Mouse (Mus musculus): Measurements from ENCODE around the gene Fstl3. TPM values are rescaled to one million over a fixed set of nuclear protein-coding genes. Genes with fewer than 3 reads are reported as not detected.

The Fstl3 gene
- total and polyA plus RNA-seq, 3 experiments: 0.05 to 0.22 TPM; not detected in 1

DNA sequence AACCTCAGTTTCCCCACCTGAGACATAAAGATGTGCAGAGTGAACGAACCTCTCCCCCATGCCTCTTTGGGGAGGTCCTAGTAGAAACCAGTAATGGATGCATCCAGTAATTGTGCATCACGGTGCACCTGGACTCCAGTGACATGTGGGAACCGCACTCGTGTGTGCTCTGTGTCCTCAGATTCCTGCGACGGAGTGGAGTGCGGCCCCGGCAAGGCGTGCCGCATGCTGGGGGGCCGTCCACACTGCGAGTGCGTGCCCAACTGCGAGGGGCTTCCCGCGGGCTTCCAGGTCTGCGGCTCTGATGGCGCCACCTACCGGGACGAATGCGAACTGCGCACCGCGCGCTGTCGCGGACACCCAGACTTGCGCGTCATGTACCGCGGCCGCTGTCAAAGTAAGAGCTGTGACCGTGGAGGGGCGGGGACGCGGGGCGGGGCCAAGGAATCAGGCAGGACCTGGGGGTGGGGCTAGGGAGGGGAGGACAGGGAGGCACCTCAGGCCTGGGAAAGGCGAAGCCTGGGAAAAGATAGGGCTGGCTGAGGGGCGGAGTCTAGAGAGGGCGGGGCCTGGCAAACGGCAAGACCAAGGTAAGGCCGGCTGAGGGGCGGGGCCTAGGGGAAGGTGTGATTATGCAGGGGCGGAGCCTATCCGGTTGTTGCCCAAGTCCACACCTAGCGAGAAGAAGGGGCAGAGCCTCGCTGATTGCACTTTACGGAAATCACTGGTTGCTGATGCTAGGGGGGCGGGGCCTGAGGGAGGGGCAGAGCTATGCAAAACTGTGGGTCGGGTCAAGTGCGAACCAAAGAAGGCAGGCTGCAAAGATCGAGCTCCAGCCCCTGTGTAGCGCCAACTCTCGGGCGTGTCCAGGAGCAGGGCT is 3.0 kb downstream of the Fstl3 start:
- H3K4me1 ChIP-seq (ENCODE audit: insufficient read depth, low read depth, low read length): peaks cover 23% of the 10 kb centered on the region
- H3K4me3 ChIP-seq (ENCODE audit: low read depth, low read length): peak overlapping the region; percentile 70
- DNase-seq (ENCODE audit: low spot score): peak; percentile 81
- TF ChIP-seq CTCF (IDR thresholded peaks at IDR 0.05; ENCODE audit: low read depth, low read length) (peak; percentile 54), POLR2AphosphoS5 (IDR thresholded peaks at IDR 0.05; ENCODE audit: insufficient replicate concordance, low read depth, low read length) (no peak)
- peaks cover 56% of the 10 kb centered on the region for H3K27me3 ChIP-seq (ENCODE audit: insufficient read depth, low read length)
- H3K9me3 ChIP-seq (replicated peaks): peaks cover 4% of the 10 kb centered on the region
- peak; percentile 76 for ATAC-seq (ENCODE audit: extremely low read depth, insufficient number of reproducible peaks, low FRiP score, poor library complexity, severe bottlenecking)
- H3K36me3 ChIP-seq (replicated peaks): no peaks in the 10 kb centered on the region

DNA sequence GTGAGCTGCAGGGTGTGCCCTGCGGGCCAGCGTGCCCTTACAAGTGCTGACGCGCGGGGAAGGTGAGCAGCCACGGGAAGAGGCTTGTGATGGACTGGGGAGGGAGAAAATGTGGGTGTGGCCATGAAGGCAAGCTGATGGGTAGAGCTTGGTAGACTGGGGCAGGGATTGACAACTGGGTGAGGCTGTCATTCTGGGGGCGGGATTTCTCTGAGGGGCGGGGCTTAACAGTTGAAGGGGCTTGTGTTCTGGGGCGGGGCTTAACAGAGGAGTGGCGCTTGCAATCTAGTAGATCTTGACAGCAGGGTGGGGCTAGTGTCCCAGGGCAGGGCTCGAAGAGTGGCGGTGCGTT is 3.6 kb downstream of the Fstl3 start:
- TF ChIP-seq POLR2AphosphoS5 (IDR thresholded peaks at IDR 0.05; ENCODE audit: insufficient replicate concordance, low read depth, low read length) (no peak), GATA1 (IDR thresholded peaks at IDR 0.05; ENCODE audit: borderline replicate concordance, low read length) (no peak), CTCF (IDR thresholded peaks at IDR 0.05; ENCODE audit: low read depth, low read length) (no peak), TAL1 (conservative IDR thresholded peaks at IDR 0.05; ENCODE audit: low read depth, low read length) (no peak), GATA2 (IDR thresholded peaks at IDR 0.05; ENCODE audit: borderline replicate concordance, low read depth, low read length) (no peak)
- peaks cover 23% of the 10 kb centered on the region for H3K4me1 ChIP-seq (ENCODE audit: insufficient read depth, low read depth, low read length)
- DNase-seq (ENCODE audit: low spot score) (peak; percentile 70), ATAC-seq (ENCODE audit: extremely low read depth, insufficient number of reproducible peaks, low FRiP score, poor library complexity, severe bottlenecking) (no peak)
- no peaks in the 10 kb centered on the region for H3K36me3 ChIP-seq (replicated peaks)
- peaks cover 57% of the 10 kb centered on the region for H3K27me3 ChIP-seq (ENCODE audit: insufficient read depth, low read length)
- H3K9me3 ChIP-seq (replicated peaks): 0 out of 2 replicates have a peak, but pooled peaks cover 2% of the 10 kb centered on the region
- H3K4me3 ChIP-seq (ENCODE audit: low read depth, low read length): peak overlapping the region; percentile 70

DNA sequence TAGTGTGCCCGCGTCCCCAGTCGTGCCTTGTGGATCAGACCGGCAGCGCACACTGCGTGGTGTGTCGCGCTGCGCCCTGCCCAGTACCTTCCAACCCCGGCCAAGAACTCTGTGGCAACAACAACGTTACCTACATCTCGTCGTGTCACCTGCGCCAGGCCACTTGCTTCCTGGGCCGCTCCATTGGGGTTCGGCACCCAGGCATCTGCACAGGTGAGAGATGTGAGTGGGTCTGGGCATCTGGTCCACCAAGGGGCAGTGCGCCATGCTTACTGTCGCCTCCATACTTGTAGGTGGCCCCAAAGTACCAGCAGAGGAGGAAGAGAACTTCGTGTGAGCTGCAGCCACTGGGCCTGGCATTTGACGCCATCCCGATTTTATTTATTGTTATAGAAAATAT is 4.1 kb downstream of the Fstl3 start:
- DNase-seq (ENCODE audit: low spot score) (no peak), ATAC-seq (ENCODE audit: extremely low read depth, insufficient number of reproducible peaks, low FRiP score, poor library complexity, severe bottlenecking) (no peak)
- H3K4me1 ChIP-seq (ENCODE audit: insufficient read depth, low read depth, low read length): peaks cover 23% of the 10 kb centered on the region
- 0 out of 2 replicates have a peak, but pooled peaks cover 2% of the 10 kb centered on the region for H3K9me3 ChIP-seq (replicated peaks)
- peak overlapping the region; percentile 70; the same call in 1 of the 2 replicates for H3K4me3 ChIP-seq (ENCODE audit: low read depth, low read length)
- H3K27me3 ChIP-seq (ENCODE audit: insufficient read depth, low read length): peaks cover 59% of the 10 kb centered on the region
- no peak for TF ChIP-seq TAL1 (conservative IDR thresholded peaks at IDR 0.05; ENCODE audit: low read depth, low read length)
- no peak for TF ChIP-seq GATA2 (IDR thresholded peaks at IDR 0.05; ENCODE audit: borderline replicate concordance, low read depth, low read length)
- no peak for TF ChIP-seq POLR2AphosphoS5 (IDR thresholded peaks at IDR 0.05; ENCODE audit: insufficient replicate concordance, low read depth, low read length)
- TF ChIP-seq GATA1 (IDR thresholded peaks at IDR 0.05; ENCODE audit: borderline replicate concordance, low read length): no peak
- TF ChIP-seq CTCF (IDR thresholded peaks at IDR 0.05; ENCODE audit: low read depth, low read length): no peak
- no peaks in the 10 kb centered on the region for H3K36me3 ChIP-seq (replicated peaks)

DNA sequence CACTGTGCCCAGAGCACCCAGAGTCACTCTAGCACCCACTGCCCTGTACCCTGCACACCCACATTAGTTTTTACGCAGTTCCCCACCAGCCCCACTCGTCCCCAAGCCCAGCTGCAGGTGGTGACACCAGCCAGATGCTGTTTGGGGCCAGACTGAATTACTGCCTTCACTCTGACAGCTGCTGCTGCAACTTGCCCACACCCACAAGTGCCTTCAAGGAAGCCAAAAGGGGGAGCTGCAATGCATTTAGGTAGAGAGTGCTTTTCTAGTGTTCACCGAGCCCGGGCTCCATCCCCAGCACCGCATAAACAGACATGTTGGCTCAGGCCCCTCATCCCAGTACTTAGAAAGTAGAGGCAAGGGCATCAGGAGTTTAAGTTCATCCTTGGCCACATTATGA is 4.9 kb downstream of the Fstl3 start:
- peaks cover 23% of the 10 kb centered on the region for H3K4me1 ChIP-seq (ENCODE audit: insufficient read depth, low read depth, low read length)
- H3K9me3 ChIP-seq (replicated peaks): 0 out of 2 replicates have a peak, but pooled peaks cover 2% of the 10 kb centered on the region
- ATAC-seq (ENCODE audit: extremely low read depth, insufficient number of reproducible peaks, low FRiP score, poor library complexity, severe bottlenecking): no peak
- TF ChIP-seq GATA2 (IDR thresholded peaks at IDR 0.05; ENCODE audit: borderline replicate concordance, low read depth, low read length): no peak
- no peak for TF ChIP-seq TAL1 (conservative IDR thresholded peaks at IDR 0.05; ENCODE audit: low read depth, low read length)
- no peak for TF ChIP-seq GATA1 (IDR thresholded peaks at IDR 0.05; ENCODE audit: borderline replicate concordance, low read length)
- TF ChIP-seq CTCF (IDR thresholded peaks at IDR 0.05; ENCODE audit: low read depth, low read length): no peak
- no peak for TF ChIP-seq POLR2AphosphoS5 (IDR thresholded peaks at IDR 0.05; ENCODE audit: insufficient replicate concordance, low read depth, low read length)
- no peak overlapping the region for H3K4me3 ChIP-seq (ENCODE audit: low read depth, low read length)
- no peak for DNase-seq (ENCODE audit: low spot score)
- no peaks in the 10 kb centered on the region for H3K36me3 ChIP-seq (replicated peaks)
- peaks cover 52% of the 10 kb centered on the region for H3K27me3 ChIP-seq (ENCODE audit: insufficient read depth, low read length)

DNA sequence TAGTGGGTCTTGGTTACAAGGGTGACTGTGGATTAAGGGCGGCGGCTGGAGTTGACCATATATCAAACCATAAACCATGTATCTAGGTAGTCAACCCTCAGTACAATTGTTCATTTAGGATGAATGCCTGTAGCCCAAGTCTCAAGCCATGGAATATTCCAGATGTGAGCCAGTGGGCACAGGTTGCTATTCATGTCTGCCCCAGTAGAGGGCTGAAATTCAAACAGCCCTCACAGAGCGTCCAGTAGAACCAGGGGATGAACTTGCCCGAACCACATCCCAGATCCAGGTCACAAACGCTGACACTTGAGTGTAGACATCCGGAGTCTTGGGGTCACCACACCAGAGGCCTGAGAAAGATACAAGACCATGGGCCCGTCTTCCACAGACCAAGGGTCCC is 6.0 kb downstream of the Fstl3 start:
- ATAC-seq (ENCODE audit: extremely low read depth, insufficient number of reproducible peaks, low FRiP score, poor library complexity, severe bottlenecking) (no peak), DNase-seq (ENCODE audit: low spot score) (no peak)
- H3K9me3 ChIP-seq (replicated peaks): 0 out of 2 replicates have a peak, but pooled peaks cover 2% of the 10 kb centered on the region
- H3K4me1 ChIP-seq (ENCODE audit: insufficient read depth, low read depth, low read length): peaks cover 18% of the 10 kb centered on the region
- H3K27me3 ChIP-seq (ENCODE audit: insufficient read depth, low read length): peaks cover 47% of the 10 kb centered on the region
- no peak overlapping the region for H3K4me3 ChIP-seq (ENCODE audit: low read depth, low read length)
- no peak for TF ChIP-seq GATA1 (IDR thresholded peaks at IDR 0.05; ENCODE audit: borderline replicate concordance, low read length)
- TF ChIP-seq TAL1 (conservative IDR thresholded peaks at IDR 0.05; ENCODE audit: low read depth, low read length): no peak
- no peak for TF ChIP-seq POLR2AphosphoS5 (IDR thresholded peaks at IDR 0.05; ENCODE audit: insufficient replicate concordance, low read depth, low read length)
- no peak for TF ChIP-seq CTCF (IDR thresholded peaks at IDR 0.05; ENCODE audit: low read depth, low read length)
- no peak for TF ChIP-seq GATA2 (IDR thresholded peaks at IDR 0.05; ENCODE audit: borderline replicate concordance, low read depth, low read length)
- no peaks in the 10 kb centered on the region for H3K36me3 ChIP-seq (replicated peaks)

DNA sequence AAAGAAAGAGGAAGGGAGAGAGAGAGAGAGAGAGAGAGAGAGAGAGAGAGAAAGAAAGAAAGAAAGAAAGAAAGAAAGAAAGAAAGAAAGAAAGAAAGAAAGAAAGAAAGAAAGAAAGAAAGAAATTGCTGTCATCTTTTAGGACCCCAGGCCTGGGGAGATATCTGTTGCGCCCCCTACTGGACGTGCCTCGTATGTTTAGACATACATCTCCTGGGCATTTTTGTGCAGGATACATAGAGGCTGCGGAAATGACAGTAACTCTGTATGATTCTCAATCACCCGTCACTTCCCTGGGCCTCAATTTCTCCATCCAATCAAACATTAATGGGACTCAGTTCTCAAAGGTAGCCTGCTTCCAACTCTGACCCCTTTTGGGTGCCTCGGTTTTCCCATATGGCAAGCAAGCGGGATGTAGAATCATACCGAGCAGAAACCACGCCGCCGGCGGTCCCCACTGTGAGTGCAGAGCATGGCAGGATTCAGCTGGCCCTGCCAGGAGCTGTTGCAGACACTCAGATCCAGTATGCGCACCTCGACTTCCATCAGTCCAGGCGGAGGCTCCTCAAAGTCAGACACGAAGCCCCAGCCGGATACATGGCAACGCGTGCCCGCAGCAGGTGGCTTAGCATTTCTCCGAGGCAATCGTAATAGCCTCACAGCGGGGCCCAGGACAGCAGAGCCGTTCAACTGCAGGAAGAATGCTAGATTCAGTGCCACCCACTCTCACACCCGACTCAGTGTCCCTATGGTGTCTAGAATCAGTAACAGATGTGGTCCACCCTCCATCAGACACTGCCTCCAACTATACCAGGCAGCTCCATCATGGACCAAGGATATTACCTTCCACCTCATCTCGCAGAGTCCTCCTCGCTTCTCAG is 7.1 kb downstream of the Fstl3 start:
- H3K4me3 ChIP-seq (ENCODE audit: low read depth, low read length): no peak overlapping the region
- ATAC-seq (ENCODE audit: extremely low read depth, insufficient number of reproducible peaks, low FRiP score, poor library complexity, severe bottlenecking) (no peak), DNase-seq (ENCODE audit: low spot score) (no peak)
- H3K36me3 ChIP-seq (replicated peaks): no peaks in the 10 kb centered on the region
- no peak for TF ChIP-seq TAL1 (conservative IDR thresholded peaks at IDR 0.05; ENCODE audit: low read depth, low read length)
- TF ChIP-seq GATA1 (IDR thresholded peaks at IDR 0.05; ENCODE audit: borderline replicate concordance, low read length): no peak
- TF ChIP-seq CTCF (IDR thresholded peaks at IDR 0.05; ENCODE audit: low read depth, low read length): peak; percentile 35
- H3K4me1 ChIP-seq (ENCODE audit: insufficient read depth, low read depth, low read length): peaks cover 22% of the 10 kb centered on the region
- H3K9me3 ChIP-seq (replicated peaks): 0 out of 2 replicates have a peak, but pooled peaks cover 2% of the 10 kb centered on the region
- peaks cover 38% of the 10 kb centered on the region for H3K27me3 ChIP-seq (ENCODE audit: insufficient read depth, low read length)
